Mouse (Mus musculus) ES-Bruce4 (cell line): ENCODE results near the gene Astn1.

ENCODE experiments used
- CTCF ChIP-seq: IDR thresholded peaks from one replicate; pipeline ENCODE4 v1.8.1; 2011; ENCODE audit warnings: low read depth, low read length
- POLR2A ChIP-seq: IDR thresholded peaks from one replicate; pipeline ENCODE4 v1.8.1; 2011; ENCODE audit warnings: low read length; ENCODE audit not compliant: insufficient read depth

GRCm38 (mm10) chr1:158463975-158464374 is 101.9 kb downstream of the Astn1 start:
- TF ChIP-seq CTCF (no peak), POLR2A (no peak)
